Mouse (Mus musculus): Measurements from ENCODE around the gene Smyd4.

Gene Smyd4

DNA sequence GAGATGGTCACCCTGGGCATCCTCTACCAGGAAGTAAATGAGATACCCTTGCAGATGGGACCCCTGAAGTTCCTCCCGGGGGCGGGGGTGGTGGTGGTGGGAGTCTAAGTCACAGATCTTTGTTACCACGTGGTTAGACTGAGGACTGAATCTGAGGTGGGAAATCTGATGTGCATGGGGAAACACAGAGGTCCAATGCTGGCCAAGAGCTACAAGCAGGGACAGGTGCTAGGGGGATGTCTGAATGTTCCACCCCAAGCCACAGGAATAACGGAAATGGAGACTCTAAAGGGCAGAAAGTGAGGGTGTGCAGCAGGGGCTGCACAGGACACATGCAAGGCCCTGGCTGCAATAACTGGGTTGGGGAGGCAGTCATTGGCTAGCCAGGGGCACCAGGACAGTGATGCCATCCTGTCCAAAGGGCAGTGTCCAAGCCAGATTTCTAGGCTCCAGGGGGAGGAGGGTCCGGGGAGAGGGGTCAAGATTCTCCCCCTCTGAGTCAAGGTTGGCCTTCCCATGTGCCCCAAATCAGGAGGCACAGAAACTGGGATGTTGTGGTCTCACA lies 72.7 kb downstream of the Smyd4 start:
- no peak for DNase-seq

DNA sequence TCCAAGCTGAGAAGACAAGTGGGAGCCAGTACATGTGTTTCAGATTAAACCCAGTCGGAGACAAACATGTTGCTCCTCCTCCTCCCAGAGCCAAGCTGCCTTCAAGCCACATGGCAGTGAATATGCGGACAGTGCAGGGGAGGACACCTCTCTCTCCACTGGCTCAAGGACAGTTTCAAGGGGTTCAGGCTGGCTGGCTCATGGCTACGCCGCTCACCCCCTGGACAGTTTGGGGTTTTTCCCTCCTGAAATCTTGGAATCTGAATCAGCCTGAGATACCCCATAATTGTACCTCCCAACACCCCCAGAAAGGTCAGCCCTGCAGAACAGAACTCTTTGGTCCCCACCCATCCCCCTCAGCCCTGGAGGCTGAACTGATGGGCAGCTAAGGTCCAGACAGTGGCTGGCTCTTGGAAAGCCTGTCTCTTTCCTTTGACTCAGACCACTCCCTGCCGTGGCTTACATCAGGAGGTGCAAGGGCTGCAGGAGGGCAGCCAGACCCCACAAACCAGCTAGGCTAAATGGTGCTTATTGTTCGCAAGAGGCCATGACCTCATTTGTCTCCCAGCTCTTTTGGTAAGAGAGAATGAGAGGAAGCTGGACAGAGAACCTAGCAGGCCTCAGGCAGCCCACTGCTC lies 73.3 kb downstream of the Smyd4 start:
- DNase-seq, result no peak

DNA sequence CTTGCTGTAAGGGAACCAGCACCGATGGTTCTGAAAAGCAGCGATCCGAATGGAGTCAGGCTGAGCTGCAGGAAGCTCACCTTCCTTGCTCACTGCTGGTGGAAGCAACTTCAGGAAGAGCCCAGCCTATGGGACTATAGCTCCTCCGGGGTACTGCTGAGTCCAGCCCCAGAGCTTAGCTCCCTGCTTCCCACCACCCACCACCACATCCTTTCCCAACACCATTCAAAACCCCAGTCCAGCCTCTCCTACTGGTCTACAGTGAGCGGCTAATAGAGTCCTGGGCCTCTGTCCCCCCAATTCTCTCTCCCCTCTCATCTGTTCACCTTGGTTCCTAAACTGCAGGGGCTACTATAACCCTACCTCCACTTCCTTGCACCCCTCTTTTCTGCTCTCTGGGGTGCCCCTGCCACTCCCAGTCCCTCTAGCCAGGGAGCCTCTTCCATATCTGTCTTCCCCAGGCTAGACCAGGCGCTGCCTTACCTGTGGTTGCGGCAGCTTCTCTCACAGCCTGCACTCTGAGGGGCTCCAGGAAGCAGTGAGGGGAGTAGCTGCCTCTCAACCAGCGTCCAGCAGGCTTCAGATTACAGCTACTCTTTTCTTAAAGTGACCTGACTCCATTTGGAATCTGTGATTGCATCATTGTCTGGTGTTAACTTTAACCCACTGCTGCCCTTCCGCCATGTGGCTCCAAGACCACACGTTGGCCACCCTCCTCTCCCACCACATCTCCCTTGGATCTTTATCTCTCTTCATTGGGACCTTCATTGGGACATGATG lies 74.0 kb downstream of the Smyd4 start, which contains the start of gene Serpinf1:
TSS of gene Serpinf1 (minus strand) at position 689 of the 780 bp plus-strand sequence.
- DNase-seq, result no peak

DNA sequence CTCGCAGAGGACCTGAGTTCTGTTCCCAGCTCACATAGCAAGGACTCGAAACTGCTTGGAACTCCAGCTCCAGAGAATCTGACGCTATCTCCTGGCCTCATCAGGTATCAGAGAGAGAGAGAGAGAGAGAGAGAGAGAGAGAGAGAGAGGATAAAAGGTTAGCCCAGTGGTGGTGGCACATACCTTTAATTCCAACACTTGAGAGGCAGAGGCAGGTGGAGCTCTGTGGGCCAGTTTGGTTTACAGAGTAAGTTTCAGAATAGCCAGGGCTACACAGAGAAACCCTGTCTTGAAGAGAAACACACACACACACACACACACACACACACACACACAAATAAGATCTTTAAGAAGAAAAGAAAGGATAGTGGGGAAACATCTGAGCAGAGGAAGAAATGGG lies 74.9 kb downstream of the Smyd4 start:
- DNase-seq, result no peak

DNA sequence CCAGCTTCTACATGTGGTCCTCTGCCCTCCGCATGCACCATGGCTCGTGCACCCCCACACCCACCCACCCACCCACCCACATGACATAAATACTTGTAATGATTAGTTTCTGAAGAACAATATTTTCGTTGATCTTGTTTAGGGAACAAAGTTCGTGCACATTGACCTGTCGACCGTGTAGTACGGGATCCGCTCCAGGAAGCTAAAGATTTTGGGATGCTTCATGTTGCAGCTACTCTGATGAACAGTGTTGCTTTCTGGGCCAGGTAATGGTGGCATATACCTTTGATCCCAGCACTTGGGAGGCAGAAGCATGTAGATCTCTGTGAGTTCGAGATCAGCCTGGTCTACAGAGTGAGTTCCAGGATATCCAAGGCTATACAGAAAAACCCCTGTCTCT lies 75.8 kb downstream of the Smyd4 start:
- DNase-seq, result no peak

DNA sequence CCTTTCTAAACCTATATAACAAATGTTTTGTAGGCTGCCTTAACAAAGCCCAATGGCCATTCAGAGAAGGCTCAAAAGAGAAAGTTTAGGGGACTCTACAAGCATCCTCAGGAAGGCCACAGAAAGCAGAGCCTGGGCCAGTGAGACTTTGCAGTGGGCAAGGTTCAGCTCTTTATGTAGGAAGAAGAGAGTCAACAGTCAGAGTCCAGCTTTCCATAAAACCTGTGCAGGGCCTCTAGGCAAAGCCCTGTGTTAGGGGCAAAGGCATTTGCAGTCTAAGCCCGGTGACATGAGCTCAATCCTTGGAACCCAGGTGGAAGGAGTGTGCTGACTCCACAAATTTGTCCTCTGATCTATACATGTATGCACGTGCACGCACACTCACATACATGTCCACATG lies 76.2 kb downstream of the Smyd4 start:
- no peak for DNase-seq

DNA sequence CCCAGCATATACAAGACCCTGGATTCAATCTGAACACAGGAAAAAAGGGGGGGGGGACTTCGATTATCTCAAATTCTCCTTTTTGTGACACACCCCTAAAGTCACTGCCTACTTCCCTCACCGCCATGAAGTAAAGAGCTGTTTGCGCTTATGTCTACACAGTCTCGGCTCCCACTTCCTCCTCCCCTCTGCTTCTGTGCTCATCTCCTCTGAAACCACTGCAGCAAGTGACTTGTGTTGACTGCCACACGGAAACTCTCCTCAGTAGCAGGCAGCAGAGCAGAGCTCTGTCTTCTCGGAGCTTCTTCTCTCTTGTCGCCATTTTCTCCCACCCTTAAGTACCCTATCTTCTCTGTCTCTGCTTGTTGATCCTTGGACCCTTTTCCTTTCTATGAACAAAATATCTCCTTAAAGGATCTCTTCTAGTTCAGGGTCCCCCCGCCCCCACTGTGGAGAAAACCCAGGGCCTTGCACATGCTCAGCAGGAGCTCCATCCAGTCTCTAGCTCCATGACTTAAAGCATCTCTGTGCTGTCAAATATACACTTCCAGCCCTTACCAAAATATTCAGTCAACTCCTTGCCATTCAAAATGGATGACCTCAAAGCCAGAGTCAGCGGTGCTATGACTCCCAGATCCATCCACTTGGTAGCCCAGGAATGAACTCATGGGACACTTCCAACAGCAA lies 80.9 kb downstream of the Smyd4 start:
- DNase-seq, result peak; percentile 70

DNA sequence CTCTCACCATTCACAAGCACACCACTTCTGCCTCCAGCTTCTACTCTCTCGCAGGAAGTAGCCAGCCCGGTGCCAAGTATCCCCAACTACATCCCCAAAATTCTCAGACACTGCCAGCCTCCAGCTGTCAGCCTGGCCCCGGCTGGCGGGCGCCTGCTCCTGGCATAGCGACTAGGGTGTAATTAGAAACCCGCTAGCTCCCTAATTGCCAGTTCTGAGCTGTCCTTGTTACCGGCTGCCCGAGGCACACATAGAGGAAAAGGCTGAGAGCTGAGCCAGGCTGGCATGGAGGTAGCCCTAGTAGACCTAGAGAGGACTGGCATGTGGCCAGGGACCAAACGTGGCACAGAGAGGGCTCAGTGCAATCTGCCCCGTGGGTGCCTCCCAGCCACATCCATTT lies 83.1 kb downstream of the Smyd4 start:
- no peak for DNase-seq

DNA sequence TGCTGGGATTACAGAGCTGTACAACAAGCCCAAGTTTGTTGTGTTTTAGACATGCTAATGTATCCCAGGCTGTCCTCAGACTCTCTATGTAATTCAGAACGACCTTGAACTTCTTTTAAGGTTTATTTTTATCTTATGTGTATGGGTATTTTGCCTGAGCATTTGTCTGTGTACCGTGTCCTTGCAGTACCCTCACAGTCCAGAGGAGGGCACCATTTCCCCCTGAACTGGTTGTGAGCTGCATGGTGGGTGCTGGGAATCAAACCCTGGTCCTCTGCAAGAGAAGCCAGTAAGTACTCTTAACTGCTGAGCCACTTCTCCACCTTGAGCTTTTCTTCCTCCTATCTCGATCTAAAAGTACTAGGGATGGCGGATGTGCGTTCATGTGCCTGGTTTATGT lies 85.9 kb downstream of the Smyd4 start:
- DNase-seq, result no peak

DNA sequence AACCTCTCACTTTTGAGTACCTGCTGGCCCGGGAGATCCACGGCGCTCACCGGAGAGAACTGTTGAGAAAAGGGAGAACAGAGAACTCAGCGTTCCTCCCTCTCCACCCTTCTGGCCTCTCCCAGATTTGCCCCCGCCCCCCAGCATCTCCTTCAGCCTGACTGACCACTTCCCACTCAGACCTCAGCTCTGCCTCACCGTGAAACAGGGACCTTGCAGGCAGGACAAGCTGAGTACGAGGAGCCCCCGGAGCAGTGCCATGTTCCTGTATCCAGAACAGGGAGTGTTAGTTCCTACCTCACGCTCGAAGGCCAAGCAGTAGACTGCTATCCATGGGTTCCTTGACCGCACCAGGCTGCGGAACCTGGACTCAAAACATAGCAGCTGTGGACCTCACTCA lies 90.0 kb downstream of the Smyd4 start:
- DNase-seq, result no peak

DNA sequence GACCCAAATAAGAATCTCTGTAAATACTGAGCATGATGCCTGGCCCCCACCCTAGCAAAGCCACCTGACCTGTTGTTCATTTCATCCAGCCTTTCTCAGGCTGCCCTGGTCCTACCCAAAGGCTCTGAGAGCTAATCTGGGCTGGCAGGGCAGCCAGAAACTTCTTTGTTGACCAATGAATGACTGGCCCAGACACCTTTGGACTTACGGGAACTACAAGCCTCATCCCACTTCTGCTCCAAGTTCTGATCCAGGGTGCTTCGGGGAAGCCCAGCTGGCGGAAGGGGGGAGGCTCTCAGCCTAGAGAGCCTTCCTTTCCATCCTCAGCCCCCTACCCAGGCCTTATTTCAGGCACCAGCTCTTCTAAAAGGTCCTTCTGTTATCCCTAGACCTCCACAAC lies 90.6 kb downstream of the Smyd4 start:
- DNase-seq, result no peak

DNA sequence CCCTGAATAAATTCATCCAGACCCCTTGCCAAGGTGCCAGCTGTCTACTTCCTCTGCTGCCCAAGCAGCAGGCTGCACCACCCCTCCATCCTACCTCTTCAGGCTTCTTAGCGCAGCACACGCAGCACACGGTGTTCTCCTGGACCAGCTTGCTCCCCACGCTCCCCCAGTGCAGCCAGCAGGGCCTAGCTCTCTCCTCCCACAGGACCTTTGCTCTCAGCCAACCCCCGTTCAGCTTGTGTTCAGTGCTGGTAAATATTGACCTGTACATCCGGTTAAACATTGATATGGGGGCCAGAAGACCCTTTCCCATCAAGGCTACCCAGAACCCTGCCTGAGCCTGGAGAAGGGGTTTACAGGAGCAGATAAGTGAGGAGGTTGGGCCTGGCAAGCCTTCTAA lies 91.1 kb downstream of the Smyd4 start, which contains the start of gene Serpinf2:
TSS of gene Serpinf2 (minus strand) at position 229 of the 400 bp plus-strand sequence.
- no peak for DNase-seq

DNA sequence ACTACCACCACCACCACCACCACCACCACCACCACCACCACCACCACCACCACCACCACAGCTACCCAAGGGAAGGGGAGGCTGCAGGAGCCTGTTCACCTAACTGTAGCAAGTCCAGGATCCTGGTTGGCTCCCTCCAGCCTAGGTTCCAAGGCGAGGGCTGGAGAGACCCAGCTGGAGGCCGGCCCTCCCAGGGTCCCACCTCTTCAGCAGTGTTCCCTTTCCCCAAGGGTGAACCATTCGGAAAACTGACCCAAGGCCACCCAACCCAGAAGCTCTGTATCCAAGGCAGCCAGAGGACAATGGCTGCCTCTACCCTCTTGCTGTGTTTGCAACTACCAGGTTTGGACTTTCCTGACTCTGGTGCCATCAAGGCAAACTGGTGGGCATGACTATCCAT lies 91.7 kb downstream of the Smyd4 start:
- DNase-seq, result no peak

DNA sequence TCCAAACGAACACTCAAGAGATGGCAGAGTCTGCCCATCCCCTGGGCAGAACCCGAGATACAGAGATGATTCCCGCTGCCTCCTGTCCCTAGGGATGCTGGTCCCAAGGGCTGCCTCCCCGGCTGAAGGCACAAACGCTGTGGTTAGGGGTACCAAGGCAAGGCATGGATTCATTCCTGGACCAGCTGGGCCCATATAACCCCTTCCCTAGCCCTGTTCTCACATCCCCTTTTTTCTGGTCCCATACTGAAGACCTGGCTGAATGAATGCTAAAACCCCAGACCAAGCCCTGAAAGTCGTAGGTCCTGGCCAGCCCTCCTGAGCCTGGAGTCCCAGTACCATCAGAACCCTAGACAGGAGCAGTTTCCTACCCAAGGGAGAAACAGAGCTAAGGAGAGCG lies 92.8 kb downstream of the Smyd4 start:
- no peak for DNase-seq

DNA sequence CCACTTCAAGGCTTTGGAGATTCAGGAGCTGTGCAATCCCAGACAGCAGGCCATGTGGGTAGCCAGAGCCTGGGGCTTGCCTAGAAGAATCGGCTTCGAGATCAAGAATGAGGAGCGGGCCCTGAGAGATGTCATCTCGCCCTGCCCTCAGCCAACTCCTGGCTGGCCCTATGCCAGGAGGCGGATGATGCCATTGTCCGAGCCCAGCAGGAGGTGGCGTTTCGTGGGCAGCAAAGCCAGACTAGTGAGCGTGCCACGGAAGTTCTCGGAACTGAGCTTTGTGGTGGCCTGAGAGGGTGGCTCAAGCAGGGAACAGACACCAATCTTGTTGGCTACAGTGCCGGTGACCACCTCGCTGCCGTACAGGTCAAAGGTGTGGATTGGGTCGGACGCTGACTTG lies 93.4 kb downstream of the Smyd4 start:
- DNase-seq, result no peak

DNA sequence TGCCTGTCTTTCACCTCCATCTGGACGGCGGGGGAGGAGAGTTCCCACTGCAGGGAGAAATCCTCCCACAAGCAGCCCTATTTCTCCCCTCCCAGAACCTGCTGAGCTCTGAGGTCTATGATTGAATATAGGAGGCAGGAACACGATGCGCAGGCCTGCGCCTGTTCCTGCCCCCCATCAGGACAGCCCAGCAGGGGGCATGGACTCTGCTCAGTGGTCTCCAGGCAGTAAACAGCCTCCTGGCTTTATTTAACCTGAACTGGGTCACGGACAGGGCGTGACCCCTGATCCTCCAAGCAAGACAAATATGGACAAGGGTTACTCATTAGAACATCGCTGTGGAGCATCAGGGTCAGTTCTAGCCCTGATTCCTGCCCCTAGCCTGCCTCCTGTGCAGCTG lies 95.5 kb downstream of the Smyd4 start:
- DNase-seq, result no peak

DNA sequence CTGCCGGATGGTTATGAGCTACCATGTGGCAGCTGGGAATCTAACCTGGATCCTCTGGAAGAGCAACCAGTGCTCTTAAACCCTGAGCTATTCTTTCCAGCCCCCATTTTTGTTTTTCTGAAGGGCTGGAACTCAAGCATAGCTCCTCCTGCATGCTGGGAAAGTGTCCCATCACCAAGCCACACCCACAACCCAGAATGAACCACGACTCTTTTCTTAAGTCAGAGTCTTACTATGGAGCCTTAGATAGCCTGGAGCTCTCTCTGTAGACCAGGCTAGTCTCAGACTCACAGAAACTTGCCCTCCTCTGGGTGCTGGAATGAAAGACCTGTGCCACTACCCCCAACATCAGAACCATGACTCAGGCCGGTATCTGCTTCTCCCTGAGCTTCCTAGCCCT lies 100.3 kb downstream of the Smyd4 start:
- DNase-seq, result no peak

DNA sequence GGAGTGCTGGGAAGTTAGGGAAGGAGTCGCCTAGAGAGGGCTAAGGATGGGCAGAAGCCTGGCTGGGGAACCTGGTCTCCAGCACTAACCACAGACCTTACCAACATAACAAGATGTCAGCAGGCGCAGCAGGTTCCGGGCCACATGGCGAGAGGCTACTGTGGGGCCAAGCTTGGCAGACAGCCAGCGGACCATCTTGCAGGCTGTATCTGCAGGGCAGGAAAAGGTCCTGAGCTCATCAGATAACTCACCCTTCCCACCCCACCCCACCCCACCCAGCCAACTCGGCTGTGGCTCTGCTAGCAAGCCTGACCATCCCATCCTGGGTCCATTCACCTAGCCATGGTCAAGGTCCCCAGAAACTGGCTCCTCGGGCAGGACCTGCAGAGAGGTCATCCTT lies 101.5 kb downstream of the Smyd4 start:
- no peak for DNase-seq

DNA sequence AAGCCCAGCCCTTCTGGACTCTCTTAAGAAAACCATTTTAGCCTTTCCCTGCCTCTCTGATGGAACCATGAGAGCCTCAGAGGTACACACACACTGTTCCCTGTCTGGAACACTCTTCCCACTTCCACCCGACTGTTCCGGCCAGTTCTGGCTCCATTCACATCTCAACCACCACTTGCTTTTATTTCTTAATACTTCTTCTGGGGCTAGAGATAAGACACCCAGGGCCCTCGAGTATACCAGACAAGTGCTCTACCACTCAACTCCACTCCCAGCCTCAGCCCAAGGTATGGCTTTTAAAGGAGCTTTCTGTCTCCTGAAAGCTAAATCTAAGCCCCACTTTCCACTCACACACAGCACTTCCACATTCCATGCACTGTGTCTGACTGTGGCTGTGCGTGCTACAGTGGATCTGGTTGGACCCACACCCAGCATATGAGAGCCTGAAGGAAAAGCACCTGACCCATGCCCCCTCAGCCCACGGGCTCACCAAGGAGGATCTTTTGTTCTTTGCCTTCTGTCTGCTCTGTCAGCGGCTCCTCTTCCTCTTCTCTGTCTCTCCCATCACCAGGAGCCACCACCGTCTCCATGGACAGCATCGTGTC lies 102.2 kb downstream of the Smyd4 start:
- DNase-seq, result no peak

DNA sequence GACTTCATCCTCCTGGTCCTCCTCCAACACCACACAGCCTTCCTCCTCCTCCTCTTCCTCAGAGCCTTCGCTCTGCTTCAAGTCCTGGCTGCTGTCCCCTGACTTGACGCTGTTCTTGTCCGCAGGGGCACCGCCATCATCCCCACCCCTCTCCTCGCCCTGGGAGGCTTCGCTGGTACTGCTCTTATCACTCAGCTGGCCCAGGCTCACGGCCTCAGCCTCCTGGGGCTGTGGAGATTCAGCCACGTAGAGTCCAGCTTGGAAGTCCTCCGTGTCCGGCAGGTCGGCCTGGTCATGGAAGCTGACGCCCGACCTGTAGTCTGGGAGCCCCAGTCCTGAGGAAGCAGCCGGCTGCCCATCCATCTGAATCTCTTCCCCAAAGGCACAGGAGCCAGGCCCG lies 102.7 kb downstream of the Smyd4 start:
- DNase-seq, result no peak

DNA sequence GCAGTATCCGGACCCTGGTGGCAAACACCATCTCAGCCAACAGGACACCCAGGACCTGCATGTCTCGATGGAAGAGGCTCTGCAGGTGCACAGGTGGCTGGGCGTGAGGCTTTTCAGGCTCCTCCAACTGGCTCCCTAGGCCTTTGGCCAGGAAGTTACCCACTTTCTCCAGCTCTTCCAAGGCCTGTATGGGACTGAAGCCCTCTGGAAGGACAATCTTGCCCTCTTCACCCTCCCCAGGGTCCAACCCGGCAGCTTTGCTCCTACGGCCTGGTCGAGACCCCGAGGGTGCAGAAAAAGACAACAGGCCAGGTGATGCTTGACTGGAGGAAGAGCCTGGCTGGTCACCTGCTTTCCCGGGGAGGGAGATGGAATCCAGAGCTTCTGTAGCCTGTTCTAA lies 103.8 kb downstream of the Smyd4 start:
- DNase-seq, result no peak

DNA sequence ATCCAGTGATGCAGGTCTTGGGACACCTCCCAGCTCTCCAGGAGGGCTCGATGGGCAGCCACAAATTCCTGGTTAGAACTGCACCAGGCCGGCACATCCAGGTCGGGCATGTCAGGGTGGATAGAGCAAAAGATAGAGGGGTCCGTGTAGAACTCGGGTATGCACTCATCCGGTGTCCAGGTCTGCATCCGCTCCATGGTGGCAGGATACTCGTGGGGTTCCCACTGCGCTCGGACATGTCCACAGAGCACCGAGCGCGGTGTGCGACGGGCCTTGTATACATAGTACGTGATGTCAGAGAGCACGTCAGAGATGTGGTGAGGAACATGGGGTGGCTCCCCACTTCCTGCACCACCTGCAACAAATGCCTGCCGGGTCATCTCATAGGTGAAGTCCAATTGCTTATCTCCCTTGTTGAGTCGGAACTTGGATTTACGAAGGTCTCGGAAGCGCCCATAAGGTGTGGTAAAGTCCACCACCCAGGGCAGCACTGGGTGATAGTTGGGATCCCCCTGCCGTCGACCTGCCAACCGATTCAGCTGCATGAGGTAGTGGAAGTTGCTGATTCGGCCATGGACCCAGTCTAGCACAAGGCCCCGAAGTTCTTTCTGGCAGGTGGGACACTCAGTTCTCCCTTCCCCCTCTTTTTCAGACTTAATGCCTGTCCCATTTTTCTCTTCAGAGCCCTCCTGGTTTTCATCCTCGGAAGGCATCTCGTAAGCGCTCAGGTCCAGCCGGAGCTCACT lies 104.8 kb downstream of the Smyd4 start:
- DNase-seq, result no peak
